In genomic region chr13:104024856-104025709, GRCm38 (mm10) we compare ENCODE assay signal across 8 mouse cellular contexts.
DNase-seq lines count a peak whose midpoint lies in the region; ATAC-seq and TF ChIP-seq lines count a peak whose summit lies in the region.

No protein-coding gene starts in this region.

- H3K9ac ChIP-seq in heart, adult 2 months (ENCODE audit: low read depth, low read length): no peak overlapping the region
- no peak overlapping the region for H3K9ac ChIP-seq in embryonic facial prominence, embryonic 12.5 days

- H3K4me3 ChIP-seq in heart, adult 2 months: no peak overlapping the region
- no peak overlapping the region for H3K4me3 ChIP-seq in embryonic facial prominence, embryonic 12.5 days

- peak overlapping the region; percentile 24 for H3K27ac ChIP-seq in heart, adult 2 months
- peak overlapping the region; percentile 81 for H3K27ac ChIP-seq in embryonic facial prominence, embryonic 12.5 days

- H3K4me2 ChIP-seq in embryonic facial prominence, embryonic 12.5 days (replicated peaks): peak overlapping the region; percentile 25

- intact Hi-C loops in heart, adult 2 months (cut with DNase I): no loop called here

- H3K27me3 ChIP-seq in heart, adult 2 months (ENCODE audit: control insufficient read depth, insufficient read depth, low read length): no peaks in the 10 kb centered on the region
- no peaks in the 10 kb centered on the region for H3K27me3 ChIP-seq in embryonic facial prominence, embryonic 12.5 days

- ATAC-seq in embryonic facial prominence, embryonic 12.5 days (ENCODE audit: insufficient number of reproducible peaks, insufficient read depth, low FRiP score, low TSS enrichment): peak; percentile 76
- ATAC-seq in erythroblast, adult 5-6 weeks (replicated peaks; ENCODE audit: low FRiP score, poor library complexity, severe bottlenecking): no peak
- ATAC-seq in megakaryocyte progenitor cell, adult 5-6 weeks (replicated peaks; ENCODE audit: poor library complexity): no peak

- DNase-seq in heart, adult 2 months: no peak
- no peak for DNase-seq in heart, adult 18-20 months
- peak; percentile 67 for DNase-seq in 3134 (ENCODE audit: extremely low read depth, insufficient read length, low spot score)
- peak; percentile 64 to 75 for DNase-seq in kidney, postnatal 4 days
- DNase-seq in spleen, postnatal 4 days (ENCODE audit: low spot score in 2 of 2): no peak

- no peak for TF ChIP-seq CTCF in heart, adult 2 months (IDR thresholded peaks at IDR 0.05)

- TF ChIP-seq EP300 in heart, adult 2 months (IDR thresholded peaks at IDR 0.05; ENCODE audit: insufficient read depth, low read depth, low read length): no peak

- H3K36me3 ChIP-seq in heart, adult 2 months (ENCODE audit: control insufficient read depth, insufficient read depth, low read length): no peaks in the 10 kb centered on the region
- no peaks in the 10 kb centered on the region for H3K36me3 ChIP-seq in embryonic facial prominence, embryonic 12.5 days

- no peak for TF ChIP-seq POLR2A in heart, adult 2 months (IDR thresholded peaks at IDR 0.05; ENCODE audit: insufficient read depth, low read depth, low read length)

- 73% methylated on average over 18 of the region's 18 CpGs for WGBS in heart, adult 2 months
- WGBS in embryonic facial prominence, embryonic 12.5 days: 25% methylated on average over 18 of the region's 18 CpGs

- no peaks in the 10 kb centered on the region for H3K79me2 ChIP-seq in heart, adult 2 months (replicated peaks; ENCODE audit: control insufficient read depth, insufficient read depth, low read length)

- H3K4me1 ChIP-seq in heart, adult 2 months (ENCODE audit: control insufficient read depth, insufficient read depth, low read length): no peaks in the 10 kb centered on the region
- peaks cover 20% of the 10 kb centered on the region for H3K4me1 ChIP-seq in embryonic facial prominence, embryonic 12.5 days

- no peaks in the 10 kb centered on the region for H3K9me3 ChIP-seq in embryonic facial prominence, embryonic 12.5 days

Comparison
In these comparisons a context has a peak if more than half of its experiments do, and no peak if none do; other contexts are left out.
1. DNase-seq: peak in 3134 (single experiment) and kidney, postnatal 4 days (2 of 2); none in heart, adult 2 months (0 of 2), heart, adult 18-20 months (0 of 2) and spleen, postnatal 4 days (0 of 2).